Comparison of ENCODE assay signal across 8 mouse cellular contexts in genomic region chrX:140456279-140456731, GRCm38 (mm10). TPM values are rescaled to one million over a fixed set of nuclear protein-coding genes. Genes with fewer than 3 reads are reported as not detected.
DNase-seq lines count a peak whose midpoint lies in the region; ATAC-seq and TF ChIP-seq lines count a peak whose summit lies in the region.

Gene Prps1, plus strand, starts transcription at chrX:140456613.

- H3K4me1 ChIP-seq in E14TG2a.4 (replicated peaks; ENCODE audit: low read depth, low read length) = peaks cover 28% of the 10 kb centered on the region
- H3K4me1 ChIP-seq in forebrain, embryonic 13.5 days = no peaks in the 10 kb centered on the region; the same call in 1 of the 2 replicates
- H3K4me1 ChIP-seq in liver, postnatal 0 days (ENCODE audit: insufficient read depth) = no peaks in the 10 kb centered on the region
- H3K4me1 ChIP-seq in neural tube, embryonic 14.5 days (ENCODE audit: control insufficient read depth, insufficient read depth, low read length) = no peaks in the 10 kb centered on the region

- H3K36me3 ChIP-seq in E14TG2a.4 (ENCODE audit: insufficient read depth, low read length) = no peaks in the 10 kb centered on the region
- no peaks in the 10 kb centered on the region for H3K36me3 ChIP-seq in forebrain, embryonic 13.5 days (ENCODE audit: poor library complexity, severe bottlenecking)
- H3K36me3 ChIP-seq in liver, postnatal 0 days (replicated peaks; ENCODE audit: insufficient read depth, low read length) = no peaks in the 10 kb centered on the region
- H3K36me3 ChIP-seq in neural tube, embryonic 14.5 days (ENCODE audit: control insufficient read depth, insufficient read depth, low read length) = no peaks in the 10 kb centered on the region

- no peak within 1 kb of the TSS for H3K27ac ChIP-seq in forebrain, embryonic 13.5 days
- H3K27ac ChIP-seq in liver, postnatal 0 days (ENCODE audit: low read depth) = no peak within 1 kb of the TSS
- peak within 1 kb of the TSS; percentile 28; the same call in 1 of the 2 replicates for H3K27ac ChIP-seq in neural tube, embryonic 14.5 days (ENCODE audit: low read depth, low read length)

- DNase-seq in c-Kit-positive CD71-positive TER-119-positive erythroid progenitor cells, embryonic 14.5 days (ENCODE audit: low spot score) = peak; percentile 89
- DNase-seq in heart, postnatal 10 days = peak; percentile 87 to 92
- DNase-seq in large intestine, adult 2 months (ENCODE audit: low read depth, low spot score) = peak; percentile 71
- DNase-seq in liver, postnatal 0 days = peak; percentile 89
- DNase-seq in testis, postnatal 10 days (ENCODE audit: low spot score) = peak; percentile 90

- no peak for TF ChIP-seq EP300 in liver, postnatal 0 days (IDR thresholded peaks at IDR 0.05; ENCODE audit: low read depth)

- ATAC-seq in forebrain, embryonic 13.5 days = peak; percentile 97
- peak; percentile 95 for ATAC-seq in liver, postnatal 0 days
- peak; percentile 98 for ATAC-seq in neural tube, embryonic 14.5 days (ENCODE audit: low read depth)

- no peaks in the 10 kb centered on the region for H3K9me3 ChIP-seq in E14TG2a.4 (ENCODE audit: low read length)
- no peaks in the 10 kb centered on the region for H3K9me3 ChIP-seq in forebrain, embryonic 13.5 days (replicated peaks)
- no peaks in the 10 kb centered on the region for H3K9me3 ChIP-seq in liver, postnatal 0 days (ENCODE audit: low read length)
- H3K9me3 ChIP-seq in neural tube, embryonic 14.5 days (ENCODE audit: control insufficient read depth, low read length) = no peaks in the 10 kb centered on the region

- TF ChIP-seq CTCF in E14TG2a.4 (conservative IDR thresholded peaks at IDR 0.05; ENCODE audit: low read length) = no peak
- TF ChIP-seq CTCF in liver, postnatal 0 days (IDR thresholded peaks at IDR 0.05; ENCODE audit: low read depth) = no peak

- H3K4me3 ChIP-seq in E14TG2a.4 (replicated peaks; ENCODE audit: low read length) = peak within 1 kb of the TSS; percentile 86
- H3K4me3 ChIP-seq in forebrain, embryonic 13.5 days = peak within 1 kb of the TSS; percentile 56
- H3K4me3 ChIP-seq in liver, postnatal 0 days (ENCODE audit: low read depth, low read length) = peak within 1 kb of the TSS; percentile 65
- peak within 1 kb of the TSS; percentile 48 for H3K4me3 ChIP-seq in neural tube, embryonic 14.5 days (ENCODE audit: low read depth, low read length)

- H3K27me3 ChIP-seq in E14TG2a.4 (ENCODE audit: insufficient read depth, low read length) = no peaks in the 10 kb centered on the region
- H3K27me3 ChIP-seq in forebrain, embryonic 13.5 days = no peaks in the 10 kb centered on the region
- no peaks in the 10 kb centered on the region; the same call in 1 of the 2 replicates for H3K27me3 ChIP-seq in liver, postnatal 0 days (ENCODE audit: insufficient read depth, low read length)
- H3K27me3 ChIP-seq in neural tube, embryonic 14.5 days (ENCODE audit: control insufficient read depth, insufficient read depth, low read length) = no peaks in the 10 kb centered on the region

- intact Hi-C loops in heart, postnatal 10 days (cut with DNase I) = no loop called here

- 19% methylated on average over 26 of the region's 26 CpGs for WGBS in forebrain, embryonic 13.5 days
- 19% methylated on average over 26 of the region's 26 CpGs for WGBS in large intestine, adult 2 months
- 26% methylated on average over 26 of the region's 26 CpGs for WGBS in liver, postnatal 0 days (ENCODE audit: insufficient replicate concordance)
- 16% methylated on average over 26 of the region's 26 CpGs for WGBS in neural tube, embryonic 14.5 days

- peak within 1 kb of the TSS; percentile 59 for H3K4me2 ChIP-seq in forebrain, embryonic 13.5 days
- H3K4me2 ChIP-seq in liver, postnatal 0 days (ENCODE audit: low read depth, low read length) = peak within 1 kb of the TSS; percentile 79
- H3K4me2 ChIP-seq in neural tube, embryonic 14.5 days (ENCODE audit: low read depth, low read length) = peak within 1 kb of the TSS; percentile 55

- H3K9ac ChIP-seq in forebrain, embryonic 13.5 days = peak within 1 kb of the TSS; percentile 59
- peak within 1 kb of the TSS; percentile 66 for H3K9ac ChIP-seq in liver, postnatal 0 days (replicated peaks)
- H3K9ac ChIP-seq in neural tube, embryonic 14.5 days (replicated peaks; ENCODE audit: low read depth, low read length) = peak within 1 kb of the TSS; percentile 53

RNA-seq across cellular contexts. Expression of gene Prps1, which starts in this region (rescaled TPM):
- 66.1 and 71.9 TPM in 2 replicates for polyA plus RNA-seq in forebrain, embryonic 13.5 days (2015; fragmentation: Nextera tagmentation; extraction: Ambion mirVana)
- total RNA-seq in heart, postnatal 10 days (2021) = 10 to 100 TPM; 28.3 to 28.4 TPM
- 5.9 and 9.4 TPM in 2 replicates for polyA plus RNA-seq in large intestine, adult 2 months (2012; rRNA removed)
- 19.2 and 20.2 TPM in 2 replicates for polyA plus RNA-seq in liver, postnatal 0 days (2015; fragmentation: Nextera tagmentation; extraction: Ambion mirVana)
- 89.1 and 98.9 TPM in 2 replicates for polyA plus RNA-seq in neural tube, embryonic 14.5 days (2014; fragmentation: Nextera tagmentation; extraction: Ambion mirVana)
